Mouse (Mus musculus) testis, adult 2 months (tissue): ENCODE results near the gene A1bg.

ENCODE experiments used
- CTCF ChIP-seq: fragments of 200-500 bp; IDR thresholded peaks from 2 replicates; pipeline ENCODE4 v1.5.1; 2012; ENCODE audit warnings: low read depth, mild to moderate bottlenecking, inconsistent platforms, low read length, moderate library complexity; ENCODE audit not compliant: control insufficient read depth, insufficient read depth, insufficient replicate concordance
- POLR2A ChIP-seq: fragments of 200-500 bp; IDR thresholded peaks from 2 replicates; pipeline ENCODE4 v1.6.1; 2012; ENCODE audit warnings: low read depth, mild to moderate bottlenecking, inconsistent platforms, low read length, moderate library complexity; ENCODE audit not compliant: control insufficient read depth

- TF ChIP-seq POLR2A (no peak), CTCF (no peak)
Measured at GRCm38 (mm10) chr15:60898187-60898965, 24.4 kb downstream of the A1bg start.
